Mouse (Mus musculus) intestine, embryonic 14.5 days (tissue): ENCODE data around the gene 4930426L09Rik. TPM values are rescaled to one million over a fixed set of nuclear protein-coding genes. Genes with fewer than 3 reads are reported as not detected.

Source experiments
- ATAC-seq: fragments of 200-750 bp; cut with Nextera tagmentation; replicated peaks from 2 replicates; pipeline ENCODE4 v1.8.0; 2017; ENCODE audit warnings: low read depth, moderate number of reproducible peaks, moderate TSS enrichment, moderate library complexity; ENCODE audit not compliant: low FRiP score, low TSS enrichment
- DNase-seq: peaks from one replicate; pipeline ENCODE4 v3.0.0-alpha.2; 2018; ENCODE audit warnings: low spot score
- H3K27ac ChIP-seq: fragments of 300-500 bp; sonication (generic); 2 replicates; pipeline ENCODE4 v1.5.1; 2014; ENCODE audit warnings: low read depth, mild to moderate bottlenecking, control low read depth
- H3K27me3 ChIP-seq: fragments of 300-500 bp; sonication (generic); replicated peaks from 2 replicates; pipeline ENCODE4 v1.6.1; 2014; ENCODE audit warnings: low read length, control low read depth; ENCODE audit not compliant: control insufficient read depth, insufficient read depth
- H3K36me3 ChIP-seq: fragments of 300-500 bp; sonication (generic); 2 replicates; pipeline ENCODE4 v1.6.1; 2014; ENCODE audit warnings: low read length, control low read depth; ENCODE audit not compliant: control insufficient read depth, insufficient read depth
- H3K4me1 ChIP-seq: fragments of 300-500 bp; sonication (generic); replicated peaks from 2 replicates; pipeline ENCODE4 v1.6.1; 2014; ENCODE audit warnings: low read length, control low read depth, mixed read lengths; ENCODE audit not compliant: control insufficient read depth, insufficient read depth
- H3K4me2 ChIP-seq: fragments of 300-500 bp; sonication (generic); 2 replicates; pipeline ENCODE4 v1.6.1; 2014; ENCODE audit warnings: low read length
- H3K4me3 ChIP-seq: fragments of 300-500 bp; sonication (generic); 2 replicates; pipeline ENCODE4 v1.5.1; 2014; ENCODE audit warnings: low read depth, low read length, control low read depth, mixed read lengths
- H3K9ac ChIP-seq: fragments of 300-500 bp; sonication (generic); 2 replicates; pipeline ENCODE4 v1.6.1; 2014; ENCODE audit warnings: mild to moderate bottlenecking, low read length
- H3K9me3 ChIP-seq: fragments of 300-500 bp; sonication (generic); 2 replicates; pipeline ENCODE4 v1.6.1; 2016; ENCODE audit warnings: low read length, control low read depth; ENCODE audit not compliant: control insufficient read depth
- WGBS: fragments of 180-500 bp; shearing (Covaris S2); extraction: QIAGEN DNeasy Blood & Tissue Kit; methylation state at CpG from one replicate; pipeline ENCODE4 v1.1.7; 2014; 5-methylcytosine and 5-hydroxymethylcytosine counted together
- polyA plus RNA-seq: library from polyadenylated mRNA; unstranded; fragments of >200 nt; fragmentation: Nextera tagmentation; extraction: Ambion mirVana; gene quantifications from 2 replicates; pipeline ENCODE4 v1.2.1, GENCODE M21; 2014

Gene 4930426L09Rik
- polyA plus RNA-seq, 1 experiment from 2014 or later: 0.37 TPM

DNA sequence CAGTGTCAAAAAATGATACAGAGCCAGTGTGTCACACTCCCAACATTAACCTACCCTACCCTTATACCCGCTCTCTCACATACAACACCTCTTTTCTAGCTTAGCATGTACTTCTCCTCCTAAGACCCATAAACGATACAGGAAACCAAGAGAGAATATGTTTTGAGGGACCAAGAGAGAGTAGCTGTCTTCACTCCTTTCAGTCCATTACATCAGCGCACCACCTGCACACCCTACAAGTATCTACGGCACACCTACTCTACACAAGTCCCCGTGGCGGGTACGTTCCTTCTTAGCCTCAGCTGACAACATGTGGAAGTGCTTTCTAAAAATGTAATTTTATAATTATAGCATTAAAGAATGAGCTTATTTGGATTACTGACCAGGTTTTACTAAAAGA is 40.7 kb upstream of the 4930426L09Rik start:
- no peak for ATAC-seq

GRCm38 (mm10) chr2:18958044-18958443 is 40.1 kb upstream of the 4930426L09Rik start:
- Histone ChIP-seq H3K27me3 (no peaks in the 10 kb centered on the region), H3K27ac (no peak overlapping the region), H3K4me1 (0 out of 2 replicates have a peak, but pooled peaks cover 7% of the 10 kb centered on the region), H3K4me2 (no peak overlapping the region), H3K9ac (no peak overlapping the region), H3K9me3 (no peaks in the 10 kb centered on the region), H3K4me3 (no peak overlapping the region), H3K36me3 (no peaks in the 10 kb centered on the region)
- 91% methylated on average over 9 of the region's 9 CpGs for WGBS
- DNase-seq (no peak), ATAC-seq (no peak)

More for the DNA sequence above, 40.7 kb upstream of the 4930426L09Rik start:
- Histone ChIP-seq H3K36me3 (no peaks in the 10 kb centered on the region), H3K9ac (no peak overlapping the region), H3K4me2 (no peak overlapping the region), H3K4me3 (no peak overlapping the region), H3K9me3 (no peaks in the 10 kb centered on the region), H3K27ac (no peak overlapping the region), H3K4me1 (peaks cover 8% of the 10 kb centered on the region; the same call in 1 of the 2 replicates), H3K27me3 (no peaks in the 10 kb centered on the region)
- WGBS: 94% methylated on average over 7 of the region's 7 CpGs
- DNase-seq: no peak

GRCm38 (mm10) chr2:18958501-18958900 is 39.6 kb upstream of the 4930426L09Rik start:
- H3K36me3 ChIP-seq: no peaks in the 10 kb centered on the region
- H3K4me3 ChIP-seq: no peak overlapping the region
- H3K27me3 ChIP-seq: no peaks in the 10 kb centered on the region
- H3K4me1 ChIP-seq: 0 out of 2 replicates have a peak, but pooled peaks cover 4% of the 10 kb centered on the region
- no peaks in the 10 kb centered on the region for H3K9me3 ChIP-seq
- no peak overlapping the region for H3K27ac ChIP-seq
- WGBS: 92% methylated on average over 5 of the region's 5 CpGs
- DNase-seq (no peak), ATAC-seq (no peak)
- H3K9ac ChIP-seq: no peak overlapping the region
- no peak overlapping the region for H3K4me2 ChIP-seq

DNA sequence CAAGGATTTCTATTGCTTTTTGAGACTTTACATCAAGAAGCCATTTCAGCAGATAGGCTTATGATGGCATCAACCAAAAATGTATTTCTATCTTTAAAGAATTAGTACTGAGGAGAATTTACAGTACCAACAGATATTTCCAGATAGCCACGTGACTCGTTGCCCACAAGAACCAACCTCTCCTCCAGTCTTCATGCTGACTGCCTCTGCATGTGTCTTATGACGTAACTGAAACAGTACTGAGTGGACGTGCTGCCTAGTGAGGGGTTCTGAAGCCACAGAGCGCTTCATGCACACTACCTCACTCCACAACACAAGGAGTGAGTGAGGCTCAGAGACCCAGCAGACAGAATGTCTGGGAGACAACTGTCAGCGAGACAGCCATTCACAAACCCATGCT is 39.1 kb upstream of the 4930426L09Rik start:
- no peak overlapping the region for H3K9ac ChIP-seq
- 86% methylated on average over 6 of the region's 6 CpGs for WGBS
- 0 out of 2 replicates have a peak, but pooled peaks cover 4% of the 10 kb centered on the region for H3K4me1 ChIP-seq
- ATAC-seq: no peak
- no peak for DNase-seq
- no peaks in the 10 kb centered on the region for H3K9me3 ChIP-seq
- no peak overlapping the region for H3K4me3 ChIP-seq
- no peaks in the 10 kb centered on the region for H3K36me3 ChIP-seq
- no peak overlapping the region for H3K27ac ChIP-seq
- H3K27me3 ChIP-seq: no peaks in the 10 kb centered on the region
- H3K4me2 ChIP-seq: no peak overlapping the region

DNA sequence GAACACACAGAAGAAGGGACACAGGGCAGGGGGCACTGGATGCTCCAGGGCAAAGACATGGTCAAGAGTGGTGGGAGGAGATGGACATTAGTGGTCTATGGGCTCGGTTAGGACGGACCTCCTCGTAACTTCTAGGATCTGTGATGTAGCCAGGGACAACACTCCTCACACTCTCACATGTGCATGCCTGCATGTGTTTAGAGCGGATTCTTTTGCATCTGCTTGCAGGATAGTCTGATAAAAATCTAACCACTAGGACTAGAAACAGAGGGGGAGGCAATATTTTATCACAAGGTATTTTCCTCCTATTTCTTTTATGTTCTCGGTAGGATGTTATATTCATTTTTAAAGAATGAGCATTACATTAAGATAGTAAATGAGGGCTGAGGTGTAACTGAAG is 38.6 kb upstream of the 4930426L09Rik start:
- DNase-seq (no peak), ATAC-seq (no peak)
- no peaks in the 10 kb centered on the region for H3K36me3 ChIP-seq

GRCm38 (mm10) chr2:18960376-18960973 is 37.7 kb upstream of the 4930426L09Rik start:
- Histone ChIP-seq H3K9ac (no peak overlapping the region), H3K9me3 (no peaks in the 10 kb centered on the region), H3K36me3 (no peaks in the 10 kb centered on the region), H3K4me1 (no peaks in the 10 kb centered on the region), H3K4me3 (no peak overlapping the region), H3K4me2 (no peak overlapping the region), H3K27ac (no peak overlapping the region), H3K27me3 (no peaks in the 10 kb centered on the region)
- 54% methylated on average over 7 of the region's 7 CpGs for WGBS
- DNase-seq (no peak), ATAC-seq (no peak)

More for the DNA sequence above, 38.6 kb upstream of the 4930426L09Rik start:
- Histone ChIP-seq H3K4me1 (0 out of 2 replicates have a peak, but pooled peaks cover 4% of the 10 kb centered on the region), H3K27me3 (no peaks in the 10 kb centered on the region), H3K4me3 (no peak overlapping the region), H3K9ac (no peak overlapping the region), H3K4me2 (no peak overlapping the region), H3K27ac (no peak overlapping the region), H3K9me3 (no peaks in the 10 kb centered on the region)
- 94% methylated on average over 5 of the region's 5 CpGs for WGBS

- DNase-seq (no peak), ATAC-seq (no peak)
- Histone ChIP-seq H3K9me3 (no peaks in the 10 kb centered on the region), H3K36me3 (no peaks in the 10 kb centered on the region), H3K27me3 (no peaks in the 10 kb centered on the region), H3K27ac (no peak overlapping the region), H3K4me1 (no peaks in the 10 kb centered on the region), H3K4me3 (no peak overlapping the region), H3K4me2 (no peak overlapping the region), H3K9ac (no peak overlapping the region)
- 76% methylated on average over 3 of the region's 3 CpGs for WGBS
These were observed 35.6 kb upstream of the 4930426L09Rik start for GRCm38 (mm10) chr2:18962502-18962901.

DNA sequence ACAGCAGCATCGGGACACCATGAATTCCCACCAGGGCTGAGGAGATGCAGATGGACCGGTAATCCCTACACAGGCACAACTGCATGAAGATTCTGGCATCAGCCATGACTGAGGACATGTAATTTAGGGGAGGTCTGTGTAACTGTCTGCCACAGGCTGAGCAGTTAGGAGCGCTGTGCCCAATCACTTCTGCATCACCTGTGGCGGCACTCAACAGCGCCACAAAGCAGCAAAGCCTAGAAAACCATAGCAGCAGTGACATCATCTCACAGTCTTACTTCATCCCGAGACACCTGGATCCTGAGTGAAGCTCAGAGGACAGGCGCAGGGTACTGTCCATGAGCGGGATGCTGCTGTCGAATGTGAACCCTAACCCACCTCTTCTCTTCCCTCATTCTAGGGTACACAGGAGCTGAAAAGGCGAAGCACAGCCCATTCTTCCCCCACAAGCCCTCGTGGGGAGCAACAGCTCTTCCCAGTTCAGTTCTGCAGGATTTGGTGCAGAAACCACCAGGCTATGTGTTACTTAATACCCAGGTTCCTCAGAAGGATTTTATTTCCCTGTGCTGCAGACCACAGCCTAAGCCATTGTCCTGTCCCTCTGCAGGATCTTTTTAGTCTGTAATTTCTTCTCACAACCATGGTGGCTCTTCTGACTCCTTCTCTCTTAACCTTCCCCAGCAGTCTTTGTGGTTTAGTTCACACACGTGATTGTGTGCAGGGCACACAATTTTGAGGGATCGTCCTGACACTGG is 34.7 kb upstream of the 4930426L09Rik start:
- H3K4me1 ChIP-seq: no peaks in the 10 kb centered on the region
- no peak overlapping the region for H3K4me2 ChIP-seq
- no peak overlapping the region for H3K9ac ChIP-seq
- WGBS: 83% methylated on average over 13 of the region's 13 CpGs
- H3K27ac ChIP-seq: no peak overlapping the region
- H3K9me3 ChIP-seq: no peaks in the 10 kb centered on the region
- H3K27me3 ChIP-seq: no peaks in the 10 kb centered on the region
- no peak for DNase-seq
- ATAC-seq: no peak
- H3K36me3 ChIP-seq: no peaks in the 10 kb centered on the region
- no peak overlapping the region for H3K4me3 ChIP-seq
